Mouse (Mus musculus) erythroblast, embryonic 14.5 days (primary cell): ENCODE results near the gene Aebp1.

Experiments used
- GATA1 ChIP-seq: IDR thresholded peaks from 2 replicates; pipeline ENCODE4 v1.6.1; 2012; ENCODE audit warnings: low read length, inconsistent platforms, mixed read lengths
- TAL1 ChIP-seq: IDR thresholded peaks from 3 replicates; pipeline ENCODE4 v1.6.1; 2012; ENCODE audit warnings: low read length, inconsistent platforms, mixed read lengths

DNA sequence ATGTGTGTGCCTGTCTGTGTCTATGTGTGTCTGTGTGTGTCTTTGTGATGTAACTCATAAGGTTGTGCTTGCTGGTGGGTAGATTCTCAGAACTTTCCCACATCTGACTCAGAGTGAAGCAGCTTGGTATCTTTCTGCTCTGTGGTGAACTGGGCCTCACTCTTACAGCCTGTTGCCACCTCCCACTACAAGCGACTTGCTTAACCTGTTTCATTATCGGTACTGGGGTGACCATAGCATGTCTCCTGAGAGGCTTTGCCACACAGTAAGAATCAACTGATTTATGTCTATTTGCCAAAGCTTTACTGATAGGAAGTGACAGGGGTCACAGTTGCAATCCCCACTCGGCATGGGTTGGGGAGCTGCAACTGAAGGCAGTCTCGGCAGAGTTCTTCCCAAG, 46.9 kb downstream of the Aebp1 start:
- TF ChIP-seq GATA1 = no peak
- no peak for TF ChIP-seq TAL1
